Mouse (Mus musculus) hindbrain, embryonic 11.5 days (tissue): ENCODE measurements around the gene Fcrl5. TPM values are rescaled to one million over a fixed set of nuclear protein-coding genes. Genes with fewer than 3 reads are reported as not detected.

Experiments
- ATAC-seq: fragments of 200-750 bp; cut with Nextera tagmentation; 2 replicates; pipeline ENCODE4 v1.8.0; 2017; ENCODE audit warnings: mild to moderate bottlenecking, moderate TSS enrichment, moderate library complexity; ENCODE audit not compliant: low FRiP score
- DNase-seq: peaks from one replicate; pipeline ENCODE4 v3.0.0-alpha.2; 2015; ENCODE audit warnings: low spot score
- H3K27ac ChIP-seq: fragments of 300-500 bp; sonication (generic); 2 replicates; pipeline ENCODE4 v1.5.1; 2014; ENCODE audit warnings: mild to moderate bottlenecking, low read depth, low read length
- H3K27me3 ChIP-seq: fragments of 300-500 bp; sonication (generic); 2 replicates; pipeline ENCODE4 v1.6.1; 2014; ENCODE audit warnings: mild to moderate bottlenecking, low read length, moderate library complexity, mixed read lengths; ENCODE audit not compliant: control insufficient read depth, insufficient read depth
- H3K36me3 ChIP-seq: fragments of 300-500 bp; sonication (generic); 2 replicates; pipeline ENCODE4 v1.6.1; 2014; ENCODE audit warnings: mild to moderate bottlenecking, low read length, moderate library complexity, mixed read lengths; ENCODE audit not compliant: control insufficient read depth, insufficient read depth
- H3K4me1 ChIP-seq: fragments of 300-500 bp; sonication (generic); replicated peaks from 2 replicates; pipeline ENCODE4 v1.6.1; 2014; ENCODE audit warnings: low read length, mixed read lengths; ENCODE audit not compliant: control insufficient read depth, insufficient read depth
- H3K4me2 ChIP-seq: fragments of 300-500 bp; sonication (generic); replicated peaks from 2 replicates; pipeline ENCODE4 v1.6.1; 2014; ENCODE audit warnings: mild to moderate bottlenecking, low read depth, low read length
- H3K4me3 ChIP-seq: fragments of 300-500 bp; sonication (generic); 2 replicates; pipeline ENCODE4 v1.5.1; 2014; ENCODE audit warnings: low read depth, low read length
- H3K9ac ChIP-seq: fragments of 300-500 bp; sonication (generic); 2 replicates; pipeline ENCODE4 v1.6.1; 2014; ENCODE audit warnings: low read depth, low read length
- H3K9me3 ChIP-seq: fragments of 300-500 bp; sonication (generic); 2 replicates; pipeline ENCODE4 v1.6.1; 2016; ENCODE audit warnings: low read length; ENCODE audit not compliant: control insufficient read depth
- WGBS: fragments of 180-500 bp; shearing (Covaris S2); extraction: QIAGEN DNeasy Blood & Tissue Kit; methylation state at CpG from one replicate; pipeline ENCODE4 v1.1.7; 2014; 5-methylcytosine and 5-hydroxymethylcytosine counted together
- polyA plus RNA-seq: library from polyadenylated mRNA; unstranded; fragments of >200 nt; fragmentation: Nextera tagmentation; extraction: Ambion mirVana; gene quantifications from 2 replicates; pipeline ENCODE4 v1.2.1, GENCODE M21; 2014

Fcrl5 gene
- polyA plus RNA-seq = not detected in 2 replicates

GRCm38 (mm10) chr3:87435479-87435878, at the start of gene Fcrl5:
Gene Fcrl5 (plus strand): TSS chr3:87435773.
- H3K4me2 ChIP-seq = no peak within 1 kb of the TSS
- no peak for ATAC-seq
- H3K9ac ChIP-seq = no peak within 1 kb of the TSS
- H3K4me1 ChIP-seq = no peaks in the 10 kb centered on the region
- H3K27me3 ChIP-seq = no peaks in the 10 kb centered on the region
- H3K9me3 ChIP-seq = no peaks in the 10 kb centered on the region
- WGBS = 91% methylated on average over 5 of the region's 5 CpGs
- H3K27ac ChIP-seq = no peak within 1 kb of the TSS
- no peak for DNase-seq
- no peaks in the 10 kb centered on the region for H3K36me3 ChIP-seq
- no peak within 1 kb of the TSS for H3K4me3 ChIP-seq

- 93% methylated on average over 1 of the region's 1 CpGs for WGBS
- H3K9ac ChIP-seq = no peak overlapping the region
Measured at GRCm38 (mm10) chr3:87390935-87391334, 44.6 kb upstream of the Fcrl5 start.

GRCm38 (mm10) chr3:87398809-87399208, 36.8 kb upstream of the Fcrl5 start:
- ATAC-seq (no peak), DNase-seq (no peak)
- Histone ChIP-seq H3K9me3 (no peaks in the 10 kb centered on the region), H3K27me3 (no peaks in the 10 kb centered on the region), H3K27ac (no peak overlapping the region), H3K4me2 (no peak overlapping the region), H3K36me3 (no peaks in the 10 kb centered on the region), H3K4me1 (no peaks in the 10 kb centered on the region), H3K4me3 (no peak overlapping the region), H3K9ac (no peak overlapping the region)
- 63% methylated on average over 4 of the region's 4 CpGs for WGBS

More at GRCm38 (mm10) chr3:87390935-87391334, 44.6 kb upstream of the Fcrl5 start:
- Histone ChIP-seq H3K4me2 (no peak overlapping the region), H3K4me1 (no peaks in the 10 kb centered on the region), H3K27me3 (no peaks in the 10 kb centered on the region), H3K9me3 (no peaks in the 10 kb centered on the region), H3K4me3 (no peak overlapping the region), H3K36me3 (no peaks in the 10 kb centered on the region), H3K27ac (no peak overlapping the region)
- ATAC-seq (no peak), DNase-seq (no peak)

GRCm38 (mm10) chr3:87399906-87400305, 35.7 kb upstream of the Fcrl5 start:
- no peaks in the 10 kb centered on the region for H3K27me3 ChIP-seq
- H3K27ac ChIP-seq = no peak overlapping the region
- no peak overlapping the region for H3K9ac ChIP-seq
- H3K4me1 ChIP-seq = no peaks in the 10 kb centered on the region
- H3K36me3 ChIP-seq = no peaks in the 10 kb centered on the region
- DNase-seq = no peak
- no peak for ATAC-seq
- no peaks in the 10 kb centered on the region for H3K9me3 ChIP-seq
- H3K4me2 ChIP-seq = no peak overlapping the region
- H3K4me3 ChIP-seq = no peak overlapping the region
- 81% methylated on average over 4 of the region's 4 CpGs for WGBS

GRCm38 (mm10) chr3:87401321-87401720, 34.3 kb upstream of the Fcrl5 start:
- H3K36me3 ChIP-seq = no peaks in the 10 kb centered on the region
- H3K27me3 ChIP-seq = no peaks in the 10 kb centered on the region
- no peak overlapping the region for H3K9ac ChIP-seq
- no peak overlapping the region for H3K4me2 ChIP-seq
- DNase-seq (no peak), ATAC-seq (no peak)
- 76% methylated on average over 5 of the region's 5 CpGs for WGBS
- no peak overlapping the region for H3K4me3 ChIP-seq
- H3K4me1 ChIP-seq = no peaks in the 10 kb centered on the region
- H3K27ac ChIP-seq = no peak overlapping the region
- H3K9me3 ChIP-seq = no peaks in the 10 kb centered on the region

GRCm38 (mm10) chr3:87408171-87408570, 27.4 kb upstream of the Fcrl5 start:
- Histone ChIP-seq H3K4me3 (no peak overlapping the region), H3K9me3 (no peaks in the 10 kb centered on the region), H3K27me3 (no peaks in the 10 kb centered on the region), H3K9ac (no peak overlapping the region), H3K4me1 (no peaks in the 10 kb centered on the region), H3K27ac (no peak overlapping the region), H3K36me3 (no peaks in the 10 kb centered on the region), H3K4me2 (no peak overlapping the region)
- 31% methylated on average over 4 of the region's 4 CpGs for WGBS
- DNase-seq = peak; percentile 43
- no peak for ATAC-seq

- Histone ChIP-seq H3K36me3 (no peaks in the 10 kb centered on the region), H3K9me3 (no peaks in the 10 kb centered on the region), H3K4me3 (no peak overlapping the region), H3K4me2 (no peak overlapping the region), H3K9ac (no peak overlapping the region), H3K27ac (no peak overlapping the region), H3K27me3 (no peaks in the 10 kb centered on the region), H3K4me1 (no peaks in the 10 kb centered on the region)
- DNase-seq = peak; percentile 2
- 85% methylated on average over 4 of the region's 4 CpGs for WGBS
- no peak for ATAC-seq
Measured at GRCm38 (mm10) chr3:87409196-87409935, 26.2 kb upstream of the Fcrl5 start.

- WGBS = 86% methylated on average over 6 of the region's 6 CpGs
- ATAC-seq (no peak), DNase-seq (no peak)
- no peak overlapping the region for H3K9ac ChIP-seq
- no peaks in the 10 kb centered on the region for H3K27me3 ChIP-seq
- H3K4me2 ChIP-seq = no peak overlapping the region
- H3K4me1 ChIP-seq = no peaks in the 10 kb centered on the region
- H3K36me3 ChIP-seq = no peaks in the 10 kb centered on the region
- H3K4me3 ChIP-seq = no peak overlapping the region
- no peaks in the 10 kb centered on the region for H3K9me3 ChIP-seq
- no peak overlapping the region for H3K27ac ChIP-seq
Measured at GRCm38 (mm10) chr3:87410605-87411004, 25.0 kb upstream of the Fcrl5 start.

GRCm38 (mm10) chr3:87411150-87411549, 24.4 kb upstream of the Fcrl5 start:
- H3K9ac ChIP-seq = no peak overlapping the region
- H3K4me2 ChIP-seq = no peak overlapping the region
- 5% methylated on average over 12 of the region's 12 CpGs for WGBS
- no peaks in the 10 kb centered on the region for H3K9me3 ChIP-seq
- no peaks in the 10 kb centered on the region for H3K27me3 ChIP-seq
- peak; percentile 66 for ATAC-seq
- DNase-seq = peak; percentile 80
- no peak overlapping the region for H3K27ac ChIP-seq
- H3K4me3 ChIP-seq = no peak overlapping the region
- no peaks in the 10 kb centered on the region for H3K4me1 ChIP-seq
- H3K36me3 ChIP-seq = no peaks in the 10 kb centered on the region
